Mouse (Mus musculus): ENCODE measurements around the gene Ep400. TPM values are rescaled to one million over a fixed set of nuclear protein-coding genes. Genes with fewer than 3 reads are reported as not detected.

The Ep400 gene
- polyA plus RNA-seq, 1 experiment, result 78.0 TPM

DNA sequence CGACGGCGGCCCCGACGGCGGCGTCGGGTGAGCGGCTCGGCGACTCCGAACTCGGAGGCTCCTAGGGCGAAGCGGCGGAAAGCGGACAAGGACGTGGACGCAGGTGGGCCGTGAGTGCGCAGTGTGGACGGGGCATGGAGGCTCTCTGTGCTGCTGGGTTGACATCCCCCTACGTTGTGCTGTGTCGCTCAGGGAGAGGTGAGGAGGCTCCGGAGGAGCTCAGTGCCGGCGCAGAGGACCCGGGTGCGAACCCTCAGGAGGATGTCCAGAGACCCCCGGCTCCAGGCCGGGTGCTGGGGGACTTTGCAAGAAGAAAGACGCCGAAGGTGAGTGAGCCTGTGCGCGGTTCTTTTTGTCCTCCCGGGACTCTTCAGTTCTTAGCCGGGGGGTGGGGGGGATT lies 116.8 kb downstream of the Ep400 start:
- TF ChIP-seq POLR2A (IDR thresholded peaks at IDR 0.05; ENCODE audit: borderline replicate concordance, extremely low read depth, insufficient read depth, insufficient read length, poor library complexity, severe bottlenecking) (no peak), CTCF (IDR thresholded peaks at IDR 0.05; ENCODE audit: borderline replicate concordance, extremely low read depth, insufficient read depth, insufficient read length) (no peak)
- DNase-seq (ENCODE audit: low read depth), result no peak

DNA sequence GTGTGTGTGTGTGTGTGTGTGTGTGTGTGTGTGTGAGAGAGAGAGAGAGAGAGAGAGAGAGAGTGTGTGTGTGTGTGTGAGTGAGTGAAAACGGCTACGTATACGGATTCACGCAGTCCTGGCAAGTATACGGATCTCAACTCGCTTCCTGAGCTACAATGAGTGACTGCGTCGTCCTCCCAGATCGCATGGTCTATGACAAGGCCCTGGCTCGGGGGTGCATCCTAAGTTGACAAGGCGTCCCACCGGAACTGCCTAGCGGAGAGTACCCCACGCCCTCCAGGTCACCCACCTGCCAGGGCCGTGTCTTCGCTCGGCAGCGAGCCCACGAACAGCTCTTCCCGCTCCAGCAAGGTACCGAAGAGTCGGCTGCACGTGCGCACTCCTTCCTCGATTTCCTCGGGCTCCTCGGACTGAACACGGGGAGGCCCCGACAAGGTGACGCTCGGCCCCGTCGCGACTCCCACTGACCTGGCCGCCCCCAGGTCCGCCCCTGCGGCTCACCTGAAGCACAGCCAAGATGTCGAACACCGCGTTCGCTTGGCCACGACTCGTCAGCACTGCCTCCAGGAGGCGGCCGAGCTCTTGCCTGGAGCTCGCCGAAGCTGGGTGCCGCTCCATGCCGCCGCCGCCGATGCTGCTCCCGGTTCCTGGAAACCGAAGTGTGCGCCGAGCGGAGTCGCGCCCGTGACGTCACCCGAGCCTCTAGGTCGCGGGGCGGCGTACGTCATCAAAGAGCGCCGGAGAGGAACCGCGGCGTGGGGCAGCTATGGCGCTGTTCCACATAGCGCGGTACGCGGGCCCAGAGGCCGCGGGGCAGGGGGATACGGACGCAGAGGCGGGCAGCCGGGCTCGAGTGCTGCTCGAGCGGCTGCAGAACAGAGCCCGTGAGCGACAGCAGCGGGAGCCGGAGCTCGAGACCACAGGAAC lies 117.5 kb downstream of the Ep400 start, which contains the start of the genes Noc4l and Ddx51:
Gene Noc4l, minus strand, starts transcription at position 699 of the 930 bp plus-strand sequence.
Gene Ddx51, plus strand, starts transcription at position 733 of the 930 bp plus-strand sequence.
- peak; percentile 81; the same call in 1 of the 2 replicates for TF ChIP-seq POLR2A (IDR thresholded peaks at IDR 0.05; ENCODE audit: borderline replicate concordance, extremely low read depth, insufficient read depth, insufficient read length, poor library complexity, severe bottlenecking)
- no peak for TF ChIP-seq CTCF (IDR thresholded peaks at IDR 0.05; ENCODE audit: borderline replicate concordance, extremely low read depth, insufficient read depth, insufficient read length)
- peak; percentile 98 for DNase-seq (ENCODE audit: low read depth)

DNA sequence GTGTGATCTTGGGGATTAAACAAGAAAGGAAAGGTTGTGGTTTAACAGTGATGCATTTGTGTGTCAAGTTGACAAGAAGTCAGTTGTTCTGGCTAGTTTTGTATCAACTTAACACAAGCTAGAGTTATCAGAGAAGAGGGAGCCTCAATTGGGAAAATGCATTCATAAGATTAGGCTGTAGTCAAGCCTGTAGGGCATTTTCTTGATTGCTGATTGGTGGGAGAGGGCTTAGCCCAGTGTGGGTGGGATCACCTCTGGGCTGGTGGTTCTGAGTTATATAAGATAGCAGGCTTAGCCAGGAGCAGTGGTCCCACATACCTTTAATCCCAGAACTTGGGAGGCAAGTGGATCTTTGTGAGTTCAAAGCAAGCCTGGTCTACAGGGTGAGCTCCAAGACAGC lies 124.1 kb downstream of the Ep400 start:
- no peak for DNase-seq (ENCODE audit: low read depth)
- TF ChIP-seq POLR2A (IDR thresholded peaks at IDR 0.05; ENCODE audit: borderline replicate concordance, extremely low read depth, insufficient read depth, insufficient read length, poor library complexity, severe bottlenecking) (no peak), CTCF (IDR thresholded peaks at IDR 0.05; ENCODE audit: borderline replicate concordance, extremely low read depth, insufficient read depth, insufficient read length) (no peak)

DNA sequence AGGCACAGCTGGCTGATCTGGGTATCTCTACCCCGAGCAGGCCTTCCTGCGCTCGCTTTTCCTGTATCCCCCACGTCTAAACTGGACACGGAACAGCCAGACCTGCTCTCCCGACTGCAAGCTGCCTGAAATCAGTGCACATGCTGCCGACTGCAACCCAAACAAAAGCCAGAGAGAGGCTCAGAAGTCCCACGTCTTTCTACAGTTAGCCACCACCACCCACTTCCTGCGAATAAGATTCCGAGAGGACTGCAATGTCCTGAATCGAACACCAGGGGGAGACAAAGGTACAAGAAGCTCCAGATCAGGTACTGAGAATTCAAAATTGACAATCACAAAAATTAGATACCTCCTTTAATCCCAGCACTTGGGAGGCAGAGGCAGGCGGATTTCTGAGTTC lies 131.1 kb downstream of the Ep400 start:
- TF ChIP-seq POLR2A (IDR thresholded peaks at IDR 0.05; ENCODE audit: borderline replicate concordance, extremely low read depth, insufficient read depth, insufficient read length, poor library complexity, severe bottlenecking) (no peak), CTCF (IDR thresholded peaks at IDR 0.05; ENCODE audit: borderline replicate concordance, extremely low read depth, insufficient read depth, insufficient read length) (peak; percentile 82)
- peak; percentile 83 for DNase-seq (ENCODE audit: low read depth)

DNA sequence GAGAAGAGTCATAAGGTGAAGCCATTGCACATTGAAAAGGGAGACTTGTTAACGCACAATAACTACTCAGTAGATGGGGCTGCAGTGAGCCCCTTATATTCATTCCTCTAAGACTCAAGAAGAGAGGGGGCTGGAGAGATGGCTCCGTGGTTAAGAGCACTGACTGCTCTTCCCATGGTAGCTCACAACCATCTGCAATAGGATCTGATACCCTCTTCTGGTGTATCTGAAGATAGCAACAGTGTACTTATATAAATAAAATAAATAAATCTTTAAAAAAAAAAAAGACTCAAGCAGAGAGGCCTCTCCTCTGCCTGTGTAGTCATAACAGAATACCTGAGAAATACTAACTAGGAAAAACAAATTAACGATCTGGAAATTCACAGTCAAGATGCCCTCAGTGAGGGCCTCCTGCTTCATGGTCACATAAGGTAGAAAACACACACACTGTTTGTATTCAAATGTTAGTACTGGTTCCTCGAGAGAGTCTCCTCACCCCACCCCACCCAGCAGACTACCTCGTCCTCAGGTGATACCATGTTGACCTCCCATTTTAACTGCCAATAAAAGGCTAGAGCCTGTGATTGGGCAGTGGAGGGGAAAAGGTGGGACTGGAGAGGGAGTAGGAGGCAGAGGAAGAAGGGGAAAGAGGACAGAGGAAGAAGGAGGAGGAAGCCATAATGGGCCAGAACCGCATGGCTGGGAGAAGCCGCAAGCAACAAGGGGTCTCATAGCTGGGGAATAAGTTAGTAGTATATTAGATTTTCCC lies 132.0 kb downstream of the Ep400 start:
- DNase-seq (ENCODE audit: low read depth), result no peak

DNA sequence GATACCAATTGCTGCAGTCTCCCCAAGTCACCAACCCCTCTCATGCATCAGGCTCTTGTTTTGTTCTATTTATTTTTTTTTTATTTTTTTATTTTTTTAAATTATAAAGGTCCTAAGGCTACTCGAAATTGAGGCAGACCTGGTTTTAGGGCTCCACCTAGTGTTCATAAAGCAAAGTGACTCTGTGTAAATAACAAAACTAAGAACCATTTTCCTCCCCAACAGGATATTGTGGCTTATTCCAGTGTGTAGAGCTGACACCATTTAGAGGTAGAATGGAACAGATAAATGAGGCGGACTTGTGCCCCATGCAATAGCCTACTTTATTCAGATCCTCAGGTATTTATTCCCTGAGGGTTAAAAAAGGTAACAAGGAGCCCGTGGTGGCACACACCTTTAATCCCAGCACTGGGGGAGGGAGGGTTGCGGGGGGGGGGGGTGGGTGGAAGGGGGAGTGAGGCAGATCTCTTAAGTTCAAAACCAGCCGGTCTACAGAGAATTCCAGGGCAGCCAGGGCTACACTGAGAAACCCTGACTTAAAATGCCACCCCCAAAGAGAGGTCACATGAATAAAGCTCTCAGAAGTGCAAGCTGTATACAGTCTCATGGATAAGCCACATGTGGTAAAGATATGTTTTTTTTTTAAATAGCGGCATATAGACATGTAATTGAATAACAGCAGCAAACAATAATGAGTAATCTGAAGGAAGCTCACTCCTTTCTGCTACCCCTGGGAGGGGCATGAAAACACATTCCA lies 134.4 kb downstream of the Ep400 start:
- TF ChIP-seq CTCF (IDR thresholded peaks at IDR 0.05; ENCODE audit: borderline replicate concordance, extremely low read depth, insufficient read depth, insufficient read length) (peak; percentile 30; the same call in 1 of the 2 replicates), POLR2A (IDR thresholded peaks at IDR 0.05; ENCODE audit: borderline replicate concordance, extremely low read depth, insufficient read depth, insufficient read length, poor library complexity, severe bottlenecking) (no peak)
- peak; percentile 80 for DNase-seq (ENCODE audit: low read depth)

More for the DNA sequence above, 132.0 kb downstream of the Ep400 start:
- TF ChIP-seq POLR2A (IDR thresholded peaks at IDR 0.05; ENCODE audit: borderline replicate concordance, extremely low read depth, insufficient read depth, insufficient read length, poor library complexity, severe bottlenecking) (no peak), CTCF (IDR thresholded peaks at IDR 0.05; ENCODE audit: borderline replicate concordance, extremely low read depth, insufficient read depth, insufficient read length) (no peak)

DNA sequence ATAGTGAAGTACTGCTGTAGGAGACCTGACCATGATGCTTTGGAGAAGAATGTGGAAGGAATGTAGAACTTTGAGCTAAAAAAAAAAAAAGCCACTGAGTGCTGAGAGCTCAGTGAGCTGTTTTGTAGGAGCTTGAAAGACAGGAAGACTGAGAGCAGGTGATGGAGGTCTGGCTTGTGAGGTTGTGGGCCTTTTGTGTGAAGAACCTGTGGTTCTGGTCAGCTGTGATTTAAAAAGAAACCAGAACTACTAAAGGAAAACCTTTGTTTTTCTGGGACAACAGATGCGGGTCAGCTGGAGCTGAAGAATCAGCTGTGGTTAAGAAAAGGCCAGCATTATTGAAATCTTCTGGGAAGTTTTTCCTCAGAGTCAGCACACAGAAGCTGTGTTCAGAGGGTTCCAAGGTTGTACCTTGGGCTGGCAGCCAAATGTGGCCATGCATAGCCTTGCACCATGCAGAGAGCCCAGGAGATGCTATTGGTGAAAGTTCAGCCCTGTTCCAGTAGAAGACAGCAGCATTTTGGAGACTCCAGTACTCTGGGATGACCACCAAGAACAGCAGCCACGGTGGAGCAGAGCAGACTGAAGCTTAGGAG lies 140.9 kb downstream of the Ep400 start:
- DNase-seq (ENCODE audit: low read depth), result no peak
- TF ChIP-seq CTCF (IDR thresholded peaks at IDR 0.05; ENCODE audit: borderline replicate concordance, extremely low read depth, insufficient read depth, insufficient read length) (no peak), POLR2A (IDR thresholded peaks at IDR 0.05; ENCODE audit: borderline replicate concordance, extremely low read depth, insufficient read depth, insufficient read length, poor library complexity, severe bottlenecking) (no peak)

DNA sequence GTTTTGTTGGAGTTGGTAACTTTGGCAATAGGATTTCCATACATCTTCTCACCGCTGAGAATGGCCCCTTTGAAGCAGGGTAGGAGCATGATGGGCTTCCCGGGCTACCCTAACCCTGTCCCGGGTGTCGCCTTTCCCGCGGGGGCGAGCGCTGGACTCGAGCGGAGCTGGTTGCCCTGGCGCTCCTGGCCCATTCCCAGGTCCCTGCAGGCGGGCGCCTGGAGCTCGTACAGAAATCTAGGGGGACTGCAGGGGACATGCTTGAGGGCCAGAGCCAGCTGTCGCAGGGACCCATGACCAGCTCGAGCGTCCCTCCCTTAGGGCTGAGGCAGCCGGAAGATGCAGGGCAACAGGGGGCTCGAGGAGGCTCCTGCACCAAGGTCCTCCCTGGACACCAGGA lies 142.4 kb downstream of the Ep400 start:
- DNase-seq (ENCODE audit: low read depth), result peak; percentile 7

DNA sequence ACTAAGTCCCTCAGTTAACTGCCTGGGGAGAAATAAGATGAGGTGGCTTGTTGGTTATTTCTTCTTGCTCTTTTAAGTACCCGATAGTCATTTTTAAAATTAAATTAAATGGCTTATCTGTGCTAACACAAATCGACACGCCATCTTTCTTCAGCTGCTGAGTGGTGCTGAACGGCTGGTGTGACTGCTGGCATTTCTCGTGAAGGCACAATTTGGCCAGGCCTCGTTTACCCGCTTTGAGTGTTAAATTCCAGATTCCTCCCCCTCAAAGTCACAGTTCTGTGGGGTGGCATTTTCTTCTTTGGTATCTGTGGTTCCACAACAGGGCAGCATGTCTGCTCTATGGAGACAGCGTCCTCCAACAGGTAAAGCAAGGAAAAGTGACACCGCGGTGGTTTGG lies 143.2 kb downstream of the Ep400 start:
- TF ChIP-seq CTCF (IDR thresholded peaks at IDR 0.05; ENCODE audit: borderline replicate concordance, extremely low read depth, insufficient read depth, insufficient read length) (no peak), POLR2A (IDR thresholded peaks at IDR 0.05; ENCODE audit: borderline replicate concordance, extremely low read depth, insufficient read depth, insufficient read length, poor library complexity, severe bottlenecking) (no peak)
- peak; percentile 11 for DNase-seq (ENCODE audit: low read depth)

More for the DNA sequence above, 142.4 kb downstream of the Ep400 start:
- TF ChIP-seq POLR2A (IDR thresholded peaks at IDR 0.05; ENCODE audit: borderline replicate concordance, extremely low read depth, insufficient read depth, insufficient read length, poor library complexity, severe bottlenecking) (no peak), CTCF (IDR thresholded peaks at IDR 0.05; ENCODE audit: borderline replicate concordance, extremely low read depth, insufficient read depth, insufficient read length) (no peak)

DNA sequence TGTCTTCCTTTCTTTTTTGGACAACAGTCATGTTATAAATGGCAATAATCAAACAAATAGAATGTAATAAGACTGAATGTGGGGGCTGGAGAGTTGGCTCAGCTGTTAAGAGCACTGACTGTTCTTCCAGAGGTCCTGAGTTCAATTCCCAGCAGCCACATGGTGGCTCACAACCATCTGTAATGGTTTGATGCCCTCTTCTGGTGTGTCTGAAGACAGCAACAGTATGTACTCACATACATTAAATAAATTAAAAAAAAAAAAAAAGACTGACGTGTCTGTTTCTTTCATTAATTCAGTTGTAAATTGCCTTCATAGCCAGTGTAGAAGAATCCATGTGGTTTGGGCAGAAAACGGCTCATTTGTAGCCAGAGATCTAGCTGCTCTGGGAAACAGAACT lies 146.2 kb downstream of the Ep400 start:
- TF ChIP-seq POLR2A (IDR thresholded peaks at IDR 0.05; ENCODE audit: borderline replicate concordance, extremely low read depth, insufficient read depth, insufficient read length, poor library complexity, severe bottlenecking) (no peak), CTCF (IDR thresholded peaks at IDR 0.05; ENCODE audit: borderline replicate concordance, extremely low read depth, insufficient read depth, insufficient read length) (no peak)
- no peak for DNase-seq (ENCODE audit: low read depth)

All from brain, embryonic 14.5 days (tissue).